17 mouse cellular contexts compared by ENCODE assay signal in the genomic region with DNA sequence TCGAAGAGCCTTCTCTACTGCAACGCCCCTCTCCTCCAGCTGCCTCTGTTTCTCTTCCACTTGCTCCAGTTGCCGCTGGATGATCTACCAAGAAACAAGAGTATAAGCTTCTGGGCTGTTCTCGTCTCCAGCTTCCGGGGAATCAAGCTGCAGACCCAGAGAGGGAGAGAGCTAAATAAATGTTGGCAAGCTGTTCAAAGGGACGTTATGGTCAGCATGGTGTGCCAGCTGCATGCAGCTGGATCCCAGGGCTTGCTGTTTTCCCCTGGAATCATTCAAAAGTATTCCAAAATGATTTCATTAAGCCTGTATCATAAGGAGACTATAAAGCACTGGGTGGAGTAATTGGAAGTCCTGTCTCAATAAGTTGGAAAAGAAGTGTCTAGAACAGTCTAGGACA.
"Had no signal": no experiment of that assay in that cellular context is flagged by ENCODE, and none has a peak within 500 bp of the region (broad histone marks: within the 10 kb centered on the region; RNA-seq: fewer than 3 reads in every experiment).

No protein-coding gene starts in this region.

- DNase-seq: kidney, adult 18-20 months; kidney, adult 9 months; kidney, postnatal 25 days; layer of hippocampus, postnatal 36 days; liver, embryonic 13.5 days; midbrain, embryonic 14.5 days; right cerebral cortex, postnatal 25 days; spleen, adult 18-20 months; thymus, postnatal 36 days had no signal

- H3K27me3 ChIP-seq: liver, embryonic 13.5 days; neural tube, embryonic 12.5 days; neural tube, embryonic 15.5 days; stomach, embryonic 15.5 days had no signal

- H3K27ac ChIP-seq: left cerebral cortex, adult 2 months; liver, embryonic 13.5 days; midbrain, embryonic 10.5 days; neural tube, embryonic 12.5 days; neural tube, embryonic 15.5 days; stomach, embryonic 15.5 days had no signal

- ATAC-seq: inflammation-experienced regulatory T-cells, adult 6 months; intestine, embryonic 16.5 days had no signal

- H3K9ac ChIP-seq: liver, embryonic 13.5 days; neural tube, embryonic 12.5 days; neural tube, embryonic 15.5 days; stomach, embryonic 15.5 days had no signal

- H3K4me2 ChIP-seq: liver, embryonic 13.5 days; neural tube, embryonic 12.5 days; neural tube, embryonic 15.5 days; stomach, embryonic 15.5 days had no signal

- H3K4me1 ChIP-seq: midbrain, embryonic 10.5 days; neural tube, embryonic 12.5 days; neural tube, embryonic 15.5 days; stomach, embryonic 15.5 days had no signal

- H3K4me3 ChIP-seq: left cerebral cortex, adult 2 months; liver, embryonic 13.5 days; megakaryocyte, embryonic 14.5 days; midbrain, embryonic 10.5 days; neural tube, embryonic 12.5 days; neural tube, embryonic 15.5 days; stomach, embryonic 15.5 days had no signal

- H3K9me3 ChIP-seq: liver, embryonic 13.5 days; megakaryocyte, embryonic 14.5 days; midbrain, embryonic 10.5 days; neural tube, embryonic 12.5 days; neural tube, embryonic 15.5 days; stomach, embryonic 15.5 days had no signal
